ENCODE assay signal across 17 mouse cellular contexts in genomic region chr4:150816414-150816951, GRCm38 (mm10). TPM values are rescaled to one million over a fixed set of nuclear protein-coding genes. Genes with fewer than 3 reads are reported as not detected.
DNase-seq lines count a peak whose midpoint lies in the region; ATAC-seq and TF ChIP-seq lines count a peak whose summit lies in the region.
"Had no signal": no experiment of that assay in that cellular context is flagged by ENCODE, and none has a peak within 500 bp of the region (broad histone marks: within the 10 kb centered on the region; RNA-seq: fewer than 3 reads in every experiment).

No protein-coding gene starts in this region.

- peaks cover 36% of the 10 kb centered on the region for H3K4me1 ChIP-seq in kidney, embryonic 14.5 days (ENCODE audit: control insufficient read depth, insufficient read depth, low read length)
- H3K4me1 ChIP-seq in lung, embryonic 16.5 days (replicated peaks; ENCODE audit: control insufficient read depth, insufficient read depth, low read length): peaks cover 37% of the 10 kb centered on the region
- peaks cover 26% of the 10 kb centered on the region for H3K4me1 ChIP-seq in small intestine, adult 2 months (ENCODE audit: control insufficient read depth, insufficient read depth, insufficient read length, low read length)
- H3K4me1 ChIP-seq: forebrain, embryonic 12.5 days had no signal

- H3K4me3 ChIP-seq in kidney, embryonic 14.5 days (ENCODE audit: low read length): no peak overlapping the region
- H3K4me3 ChIP-seq in lung, embryonic 16.5 days (ENCODE audit: low read length): no peak overlapping the region
- peak overlapping the region; percentile 17; the same call in 1 of the 2 replicates for H3K4me3 ChIP-seq in small intestine, adult 2 months (ENCODE audit: low read depth, low read length)
- H3K4me3 ChIP-seq: forebrain, embryonic 12.5 days; heart, embryonic 13.5 days; myocyte had no signal

- H3K9ac ChIP-seq in kidney, embryonic 14.5 days (ENCODE audit: low read depth, low read length): no peak overlapping the region
- H3K9ac ChIP-seq in lung, embryonic 16.5 days (ENCODE audit: low read length): no peak overlapping the region
- H3K9ac ChIP-seq: forebrain, embryonic 12.5 days; heart, embryonic 13.5 days; liver, postnatal 0 days had no signal

- H3K9me3 ChIP-seq in kidney, embryonic 14.5 days (ENCODE audit: control insufficient read depth, low read length): no peaks in the 10 kb centered on the region
- no peaks in the 10 kb centered on the region for H3K9me3 ChIP-seq in lung, embryonic 16.5 days (ENCODE audit: control insufficient read depth, low read length)
- H3K9me3 ChIP-seq: forebrain, embryonic 12.5 days; heart, embryonic 13.5 days had no signal

- no peaks in the 10 kb centered on the region for H3K36me3 ChIP-seq in kidney, embryonic 14.5 days (ENCODE audit: control insufficient read depth, insufficient read depth, low read length)
- no peaks in the 10 kb centered on the region for H3K36me3 ChIP-seq in lung, embryonic 16.5 days (ENCODE audit: control insufficient read depth, insufficient read depth, low read length)
- no peaks in the 10 kb centered on the region for H3K36me3 ChIP-seq in small intestine, adult 2 months (ENCODE audit: control insufficient read depth, insufficient read depth, low read length)
- H3K36me3 ChIP-seq: forebrain, embryonic 12.5 days; heart, embryonic 13.5 days had no signal

- no peak overlapping the region for H3K4me2 ChIP-seq in kidney, embryonic 14.5 days (replicated peaks; ENCODE audit: low read depth, low read length)
- H3K4me2 ChIP-seq in lung, embryonic 16.5 days (ENCODE audit: low read depth, low read length): 0 out of 2 replicates have a peak overlapping the region, but pooled peaks have one; percentile 2
- H3K4me2 ChIP-seq: forebrain, embryonic 12.5 days; heart, embryonic 13.5 days had no signal

- DNase-seq in kidney, adult 11 months: no peak
- DNase-seq in lung, adult 18-20 months: no peak
- DNase-seq in frontal cortex, postnatal 25 days (ENCODE audit: low spot score in 2 of 2): no peak
- no peak for DNase-seq in frontal cortex, adult 2 months (ENCODE audit: extremely low spot score in 1 of 2, low spot score in 1 of 2)
- DNase-seq: adrenal gland, adult 2 months; cerebellum, adult 8-10 months; gastrocnemius, postnatal 25 days; kidney, postnatal 10 days; liver, postnatal 0 days; midbrain, embryonic 14.5 days had no signal

- WGBS in kidney, embryonic 14.5 days: 49% methylated on average over 13 of the region's 13 CpGs
- 28% methylated on average over 13 of the region's 13 CpGs for WGBS in lung, embryonic 16.5 days
- 28% methylated on average over 13 of the region's 13 CpGs for WGBS in small intestine, adult 2 months

- ATAC-seq in kidney, embryonic 14.5 days (ENCODE audit: low FRiP score, low TSS enrichment): no peak
- peak; percentile 59 for ATAC-seq in lung, embryonic 16.5 days (ENCODE audit: low read depth)
- ATAC-seq: hindbrain, embryonic 16.5 days; liver, postnatal 0 days had no signal

- H3K27ac ChIP-seq in kidney, embryonic 14.5 days (ENCODE audit: low read depth, low read length): peak overlapping the region; percentile 78; the same call in 1 of the 2 replicates
- H3K27ac ChIP-seq in lung, embryonic 16.5 days (ENCODE audit: low read length): peak overlapping the region; percentile 34; the same call in 1 of the 2 replicates
- H3K27ac ChIP-seq in small intestine, adult 2 months (ENCODE audit: insufficient read depth, low read depth, low read length): peak overlapping the region; percentile 78
- H3K27ac ChIP-seq: forebrain, embryonic 12.5 days; heart, embryonic 13.5 days had no signal

- H3K27me3 ChIP-seq in kidney, embryonic 14.5 days (ENCODE audit: control insufficient read depth, insufficient read depth, low read length): no peaks in the 10 kb centered on the region
- H3K27me3 ChIP-seq in lung, embryonic 16.5 days (ENCODE audit: control insufficient read depth, insufficient read depth, low read depth, low read length): no peaks in the 10 kb centered on the region
- no peaks in the 10 kb centered on the region for H3K27me3 ChIP-seq in small intestine, adult 2 months (ENCODE audit: control insufficient read depth, insufficient read depth, low read length)
- H3K27me3 ChIP-seq: forebrain, embryonic 12.5 days had no signal

- no peak for TF ChIP-seq CTCF in small intestine, adult 2 months (IDR thresholded peaks at IDR 0.05; ENCODE audit: extremely low read depth, insufficient read length, insufficient replicate concordance, low read depth, low read length)

- TF ChIP-seq POLR2A in small intestine, adult 2 months (IDR thresholded peaks at IDR 0.05; ENCODE audit: low read depth, low read length): no peak

RNA-seq across cellular contexts. Expression of gene Errfi1, which starts 37.2 kb away (rescaled TPM):
- 22.0 and 34.3 TPM in 2 replicates for polyA plus RNA-seq in kidney, embryonic 14.5 days (2014; fragmentation: Nextera tagmentation; extraction: Ambion mirVana)
- 44.3 and 46.3 TPM in 2 replicates for polyA plus RNA-seq in lung, embryonic 16.5 days (2015; fragmentation: Nextera tagmentation; extraction: Ambion mirVana)
- 6.6 and 26.7 TPM in 2 replicates for polyA plus RNA-seq in small intestine, adult 2 months (2012; rRNA removed)
- polyA plus RNA-seq in frontal cortex, adult 2 months (2012; rRNA removed): 21.6 and 22.3 TPM in 2 replicates
